Mouse (Mus musculus): ENCODE data around the gene Ptprn2.

DNA sequence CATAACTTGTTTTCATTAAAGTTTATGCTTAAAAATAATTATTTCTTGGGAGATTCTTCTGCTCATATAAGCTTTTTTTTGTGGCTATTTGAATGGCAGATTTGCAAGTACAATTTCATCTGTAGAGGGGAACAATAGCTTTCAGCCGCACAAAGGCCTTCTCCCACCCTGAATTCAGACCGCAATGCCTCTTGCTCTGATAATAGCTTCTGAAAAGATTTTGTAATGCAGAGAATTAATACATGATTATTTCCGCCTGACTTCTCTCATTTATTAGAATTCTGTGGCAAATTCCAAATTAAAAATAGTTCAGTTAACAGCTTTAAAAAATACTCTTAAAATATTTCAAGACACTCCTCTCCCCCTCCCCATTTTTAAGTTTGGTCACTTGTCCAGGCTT is 671.3 kb downstream of the Ptprn2 start:
- TF ChIP-seq CTCF (IDR thresholded peaks at IDR 0.05; ENCODE audit: low read depth, low read length): no peak
- TF ChIP-seq POLR2A (IDR thresholded peaks at IDR 0.05; ENCODE audit: insufficient read depth, low read length): no peak

Measured in ES-Bruce4 (cell line).